Mouse (Mus musculus): ENCODE results near the gene Hdac7. TPM values are rescaled to one million over a fixed set of nuclear protein-coding genes. Genes with fewer than 3 reads are reported as not detected.
"Not testable (repeated sequence)": the region's sequence is repeated elsewhere in the genome, so short reads cannot be mapped to it uniquely, and the experiment has no call there.

Hdac7 gene
- polyA plus RNA-seq, 1 experiment from 2014 or later: 34.1 TPM

DNA sequence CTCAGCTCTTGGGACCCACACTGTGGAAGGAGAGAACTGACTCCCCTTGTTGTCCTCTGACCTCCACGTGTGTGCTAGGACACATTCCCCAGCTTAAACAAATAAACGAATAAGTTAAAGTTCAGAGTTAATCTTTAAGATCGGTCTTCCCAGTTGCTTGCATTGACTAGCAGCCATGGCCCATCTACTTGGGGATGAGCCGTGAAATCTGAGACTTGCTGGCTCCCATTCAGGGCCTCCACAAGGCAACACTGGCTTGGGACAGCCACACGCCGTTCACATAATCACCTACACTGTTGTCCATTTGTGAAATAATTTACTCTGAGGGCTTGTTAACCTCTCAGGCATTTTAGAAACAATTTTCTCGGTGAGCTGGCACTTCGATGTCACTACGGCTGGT, 29.4 kb upstream of the Hdac7 start:
- no peaks in the 10 kb centered on the region for H3K27me3 ChIP-seq (ENCODE audit: control insufficient read depth, insufficient read depth, low read length)
- WGBS: 34% methylated on average over 9 of the region's 9 CpGs
- H3K4me3 ChIP-seq (ENCODE audit: low read length): no peak overlapping the region
- no peak overlapping the region for H3K27ac ChIP-seq (ENCODE audit: low read depth, low read length)
- H3K36me3 ChIP-seq (ENCODE audit: control insufficient read depth, insufficient read depth, low read length): no peaks in the 10 kb centered on the region
- H3K9ac ChIP-seq (ENCODE audit: low read depth, low read length): no peak overlapping the region
- no peak overlapping the region for H3K4me2 ChIP-seq (replicated peaks; ENCODE audit: low read depth, low read length)
- 0 out of 2 replicates have a peak, but pooled peaks cover 5% of the 10 kb centered on the region for H3K4me1 ChIP-seq (ENCODE audit: control insufficient read depth, insufficient read depth, low read length)
- H3K9me3 ChIP-seq (ENCODE audit: control insufficient read depth, low read length): no peaks in the 10 kb centered on the region
- ATAC-seq (ENCODE audit: low FRiP score, low TSS enrichment): no peak

DNA sequence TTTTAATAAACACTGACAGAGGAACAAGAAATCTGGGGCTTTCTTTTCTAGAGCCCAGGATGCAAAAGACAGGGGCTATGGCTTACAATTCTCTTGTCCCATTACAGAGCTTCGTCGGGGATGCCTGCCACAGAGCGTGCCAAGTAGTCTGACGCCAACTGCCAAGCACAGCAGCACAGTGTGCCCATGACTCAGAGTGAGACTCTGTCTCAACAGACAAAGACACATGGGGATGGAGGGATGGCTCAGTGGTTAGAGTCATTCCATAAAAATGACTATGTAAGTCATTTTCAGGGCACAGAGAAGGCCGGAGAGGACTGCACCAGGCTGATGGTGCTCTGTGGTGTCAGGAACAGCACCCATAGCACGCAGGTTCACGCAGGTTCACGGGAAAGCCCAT, 27.9 kb upstream of the Hdac7 start:
- Histone ChIP-seq H3K9me3 (ENCODE audit: control insufficient read depth, low read length) (peaks cover 3% of the 10 kb centered on the region; the same call in 1 of the 2 replicates), H3K27me3 (ENCODE audit: control insufficient read depth, insufficient read depth, low read length) (no peaks in the 10 kb centered on the region), H3K4me3 (ENCODE audit: low read length) (no peak overlapping the region), H3K4me2 (replicated peaks; ENCODE audit: low read depth, low read length) (no peak overlapping the region), H3K9ac (ENCODE audit: low read depth, low read length) (no peak overlapping the region), H3K4me1 (ENCODE audit: control insufficient read depth, insufficient read depth, low read length) (0 out of 2 replicates have a peak, but pooled peaks cover 5% of the 10 kb centered on the region), H3K36me3 (ENCODE audit: control insufficient read depth, insufficient read depth, low read length) (no peaks in the 10 kb centered on the region), H3K27ac (ENCODE audit: low read depth, low read length) (no peak overlapping the region)
- no peak for ATAC-seq (ENCODE audit: low FRiP score, low TSS enrichment)
- 90% methylated on average over 8 of the region's 8 CpGs for WGBS

DNA sequence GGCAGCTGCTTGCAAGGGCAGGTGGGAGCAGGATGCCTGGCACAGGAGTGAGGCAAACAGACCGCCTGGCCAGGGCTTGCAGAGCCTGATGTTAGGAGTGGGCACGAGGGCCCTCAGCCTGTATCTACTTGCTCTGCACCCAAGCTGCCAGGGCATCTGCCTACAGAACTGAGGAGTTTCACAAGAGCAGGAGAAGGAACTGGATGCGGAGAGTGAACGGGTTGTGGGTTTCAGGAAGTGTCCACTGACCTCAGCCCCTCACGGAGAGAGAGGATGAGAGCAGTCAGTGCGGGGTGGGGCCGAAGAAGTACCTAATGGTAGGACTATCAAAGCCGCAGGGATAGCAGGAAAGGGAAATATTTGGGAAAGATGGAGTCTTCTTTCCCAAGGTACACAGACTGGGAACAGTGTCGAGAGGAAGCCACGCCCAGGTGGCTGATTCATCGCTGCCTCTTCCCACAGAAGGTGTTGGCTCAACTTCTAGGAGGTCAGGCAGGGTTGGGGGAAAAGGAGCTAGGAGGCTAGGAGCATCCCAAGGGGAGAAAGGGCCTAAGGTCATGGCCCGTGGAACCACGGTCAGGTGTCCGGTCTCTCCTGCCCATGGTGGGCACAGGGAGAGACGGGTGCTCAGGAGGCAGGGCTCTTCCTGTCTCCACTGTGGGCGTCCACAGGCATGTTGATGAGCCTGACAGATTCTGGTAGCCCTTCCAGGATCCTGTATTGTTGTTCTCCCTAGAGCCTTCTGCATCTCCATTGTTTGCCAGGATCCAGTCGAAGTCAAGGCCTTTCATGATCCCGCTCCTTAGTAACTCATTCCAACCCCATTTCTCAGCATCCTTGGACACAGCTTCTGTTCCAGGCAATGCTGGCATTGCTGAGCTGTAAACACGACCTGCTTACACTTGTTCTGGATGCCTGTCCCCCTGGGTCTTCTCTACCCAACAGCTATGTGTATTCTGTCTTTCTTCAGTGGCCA, 27.0 kb upstream of the Hdac7 start:
- H3K36me3 ChIP-seq (ENCODE audit: control insufficient read depth, insufficient read depth, low read length): no peaks in the 10 kb centered on the region
- H3K9me3 ChIP-seq (ENCODE audit: control insufficient read depth, low read length): peaks cover 4% of the 10 kb centered on the region; the same call in 1 of the 2 replicates
- ATAC-seq (ENCODE audit: low FRiP score, low TSS enrichment): no peak
- H3K9ac ChIP-seq (ENCODE audit: low read depth, low read length): no peak overlapping the region
- no peaks in the 10 kb centered on the region for H3K27me3 ChIP-seq (ENCODE audit: control insufficient read depth, insufficient read depth, low read length)
- no peak overlapping the region for H3K27ac ChIP-seq (ENCODE audit: low read depth, low read length)
- WGBS: 85% methylated on average over 19 of the region's 19 CpGs
- no peak overlapping the region for H3K4me3 ChIP-seq (ENCODE audit: low read length)
- H3K4me1 ChIP-seq (ENCODE audit: control insufficient read depth, insufficient read depth, low read length): 0 out of 2 replicates have a peak, but pooled peaks cover 5% of the 10 kb centered on the region
- no peak overlapping the region for H3K4me2 ChIP-seq (replicated peaks; ENCODE audit: low read depth, low read length)

DNA sequence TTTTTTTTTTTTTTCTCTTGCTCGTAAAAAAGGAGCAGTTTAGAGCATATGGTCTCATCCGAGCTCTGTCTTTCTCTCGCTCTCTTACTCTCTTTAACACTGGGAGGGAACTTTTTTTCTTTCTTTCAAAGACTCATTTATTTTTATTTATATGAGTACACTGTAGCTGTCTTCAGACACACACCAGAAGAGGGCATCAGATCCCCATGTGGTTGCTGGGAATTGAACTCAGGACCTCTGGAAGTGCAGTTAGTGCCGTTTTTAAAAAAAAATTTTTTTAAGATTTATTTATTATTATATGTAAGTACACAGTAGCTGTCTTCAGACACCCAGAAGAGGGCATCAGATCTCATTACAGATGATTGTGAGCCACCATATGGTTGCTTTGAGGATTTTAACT, 25.8 kb upstream of the Hdac7 start:
- not testable (repeated sequence) for H3K36me3 ChIP-seq (ENCODE audit: control insufficient read depth, insufficient read depth, low read length); H3K4me2 ChIP-seq (replicated peaks; ENCODE audit: low read depth, low read length); H3K27ac ChIP-seq (ENCODE audit: low read depth, low read length); H3K9ac ChIP-seq (ENCODE audit: low read depth, low read length); H3K27me3 ChIP-seq (ENCODE audit: control insufficient read depth, insufficient read depth, low read length); H3K4me1 ChIP-seq (ENCODE audit: control insufficient read depth, insufficient read depth, low read length); H3K4me3 ChIP-seq (ENCODE audit: low read length); H3K9me3 ChIP-seq (ENCODE audit: control insufficient read depth, low read length); ATAC-seq (ENCODE audit: low FRiP score, low TSS enrichment)
- 63% methylated on average over 4 of the region's 4 CpGs for WGBS

DNA sequence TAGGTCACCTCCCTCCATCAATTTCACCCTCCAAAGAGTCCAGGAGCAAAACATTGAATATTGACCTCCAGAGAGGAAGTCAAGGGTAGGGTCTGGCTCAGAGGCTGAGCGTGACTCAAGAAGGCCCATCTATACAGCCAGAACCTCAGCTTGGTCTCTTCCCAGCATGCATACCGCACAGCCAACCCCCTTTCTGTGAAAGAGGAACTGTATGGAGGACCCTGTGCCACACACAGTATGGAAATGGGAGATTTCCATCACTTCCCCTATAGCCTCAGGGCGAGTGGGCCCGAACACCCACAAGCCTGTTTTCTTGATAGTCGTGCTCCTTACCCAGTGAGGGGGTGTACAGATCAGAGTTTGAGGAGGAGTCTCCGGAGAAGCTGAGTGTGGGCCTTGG, 24.7 kb upstream of the Hdac7 start:
- Histone ChIP-seq H3K27me3 (ENCODE audit: control insufficient read depth, insufficient read depth, low read length) (no peaks in the 10 kb centered on the region), H3K4me2 (replicated peaks; ENCODE audit: low read depth, low read length) (no peak overlapping the region), H3K4me3 (ENCODE audit: low read length) (no peak overlapping the region), H3K4me1 (ENCODE audit: control insufficient read depth, insufficient read depth, low read length) (peaks cover 10% of the 10 kb centered on the region; the same call in 1 of the 2 replicates), H3K9me3 (ENCODE audit: control insufficient read depth, low read length) (peaks cover 8% of the 10 kb centered on the region; the same call in 1 of the 2 replicates), H3K27ac (ENCODE audit: low read depth, low read length) (no peak overlapping the region), H3K36me3 (ENCODE audit: control insufficient read depth, insufficient read depth, low read length) (no peaks in the 10 kb centered on the region), H3K9ac (ENCODE audit: low read depth, low read length) (no peak overlapping the region)
- no peak for ATAC-seq (ENCODE audit: low FRiP score, low TSS enrichment)
- WGBS: 84% methylated on average over 6 of the region's 6 CpGs

DNA sequence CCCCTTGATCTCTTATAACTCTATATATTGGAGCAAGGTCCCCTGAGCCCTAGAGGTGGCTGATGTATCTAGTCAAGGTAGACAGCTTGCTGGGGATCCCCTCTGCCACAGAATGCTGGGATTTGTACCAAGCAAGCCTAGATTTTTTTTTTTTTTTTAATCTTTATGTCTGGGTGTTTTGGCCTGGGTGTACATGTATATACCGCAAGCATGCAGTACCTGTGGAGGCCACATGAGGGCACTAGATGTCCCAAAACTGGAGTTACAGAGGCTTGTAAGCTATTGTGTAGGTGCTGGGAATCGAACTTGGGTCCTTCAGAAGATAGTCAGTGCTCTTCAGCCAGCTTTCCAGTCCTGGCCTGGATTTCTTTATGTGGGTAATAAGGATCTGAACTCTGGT, 21.7 kb upstream of the Hdac7 start:
- ATAC-seq (ENCODE audit: low FRiP score, low TSS enrichment): no peak
- Histone ChIP-seq H3K36me3 (ENCODE audit: control insufficient read depth, insufficient read depth, low read length) (no peaks in the 10 kb centered on the region), H3K4me3 (ENCODE audit: low read length) (no peak overlapping the region), H3K9ac (ENCODE audit: low read depth, low read length) (no peak overlapping the region), H3K27ac (ENCODE audit: low read depth, low read length) (no peak overlapping the region), H3K4me2 (replicated peaks; ENCODE audit: low read depth, low read length) (no peak overlapping the region), H3K9me3 (ENCODE audit: control insufficient read depth, low read length) (peaks cover 8% of the 10 kb centered on the region; the same call in 1 of the 2 replicates), H3K27me3 (ENCODE audit: control insufficient read depth, insufficient read depth, low read length) (no peaks in the 10 kb centered on the region), H3K4me1 (ENCODE audit: control insufficient read depth, insufficient read depth, low read length) (peaks cover 5% of the 10 kb centered on the region; the same call in 1 of the 2 replicates)
- 91% methylated on average over 2 of the region's 2 CpGs for WGBS

DNA sequence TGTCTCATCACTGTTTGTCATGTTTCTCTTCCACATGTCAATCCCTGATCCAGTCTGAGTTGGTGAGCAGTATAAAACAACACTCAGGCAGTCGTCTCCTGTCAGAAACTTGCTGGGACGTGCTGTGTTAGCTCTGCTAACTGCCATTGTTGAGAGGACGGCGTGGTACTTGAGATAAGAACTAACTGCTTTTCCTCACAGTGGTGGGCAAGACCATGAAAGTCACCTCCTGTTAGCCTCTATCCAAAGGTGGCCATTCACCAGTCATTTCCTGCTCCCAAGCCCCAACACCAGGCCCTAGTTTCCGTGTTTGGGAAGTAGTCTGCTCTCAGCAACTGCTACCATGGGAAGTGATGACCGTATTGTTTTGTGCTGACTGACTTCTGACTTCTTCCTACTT, 20.9 kb upstream of the Hdac7 start:
- Histone ChIP-seq H3K4me2 (replicated peaks; ENCODE audit: low read depth, low read length) (no peak overlapping the region), H3K36me3 (ENCODE audit: control insufficient read depth, insufficient read depth, low read length) (no peaks in the 10 kb centered on the region), H3K9ac (ENCODE audit: low read depth, low read length) (no peak overlapping the region), H3K9me3 (ENCODE audit: control insufficient read depth, low read length) (peaks cover 8% of the 10 kb centered on the region; the same call in 1 of the 2 replicates), H3K4me3 (ENCODE audit: low read length) (no peak overlapping the region), H3K27ac (ENCODE audit: low read depth, low read length) (no peak overlapping the region), H3K4me1 (ENCODE audit: control insufficient read depth, insufficient read depth, low read length) (peaks cover 5% of the 10 kb centered on the region; the same call in 1 of the 2 replicates), H3K27me3 (ENCODE audit: control insufficient read depth, insufficient read depth, low read length) (no peaks in the 10 kb centered on the region)
- 61% methylated on average over 6 of the region's 6 CpGs for WGBS
- no peak for ATAC-seq (ENCODE audit: low FRiP score, low TSS enrichment)

DNA sequence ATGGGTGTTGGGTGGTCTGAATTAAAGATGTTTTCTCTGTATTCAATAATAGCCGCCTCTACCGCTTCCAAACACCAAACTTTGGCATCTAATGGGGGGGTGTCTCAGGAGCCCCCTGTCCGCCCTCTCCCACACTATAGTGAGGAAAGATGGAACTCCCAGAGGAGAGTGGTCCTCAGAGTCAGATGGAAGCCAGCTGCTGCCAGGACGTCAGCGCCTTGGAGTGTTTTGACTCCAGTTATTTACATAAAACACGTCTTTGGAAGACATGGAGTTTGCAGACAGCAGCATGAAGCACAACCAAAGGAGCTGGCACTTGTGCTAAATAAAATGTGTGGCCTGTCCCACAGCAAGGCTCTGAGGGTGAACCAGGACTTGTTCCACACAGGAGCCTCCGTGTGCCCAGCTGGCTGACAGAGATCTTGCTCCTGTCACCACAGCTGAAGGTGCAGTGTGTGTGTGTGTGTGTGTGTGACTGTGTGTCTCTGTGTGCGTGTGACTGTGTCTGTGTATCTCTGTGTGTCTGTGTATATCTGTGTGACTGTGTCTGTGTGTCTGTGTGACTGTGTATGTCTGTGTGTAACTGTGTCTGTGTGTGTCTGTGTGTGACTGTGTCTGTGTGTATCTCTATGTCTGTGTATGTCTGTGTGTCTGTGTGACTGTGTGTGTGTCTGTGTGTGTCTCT, 20.2 kb upstream of the Hdac7 start:
- ATAC-seq (ENCODE audit: low FRiP score, low TSS enrichment): no peak
- H3K9ac ChIP-seq (ENCODE audit: low read depth, low read length): no peak overlapping the region
- no peak overlapping the region for H3K4me3 ChIP-seq (ENCODE audit: low read length)
- peaks cover 8% of the 10 kb centered on the region; the same call in 1 of the 2 replicates for H3K9me3 ChIP-seq (ENCODE audit: control insufficient read depth, low read length)
- 48% methylated on average over 8 of the region's 8 CpGs for WGBS
- H3K36me3 ChIP-seq (ENCODE audit: control insufficient read depth, insufficient read depth, low read length): no peaks in the 10 kb centered on the region
- no peaks in the 10 kb centered on the region for H3K27me3 ChIP-seq (ENCODE audit: control insufficient read depth, insufficient read depth, low read length)
- peaks cover 5% of the 10 kb centered on the region; the same call in 1 of the 2 replicates for H3K4me1 ChIP-seq (ENCODE audit: control insufficient read depth, insufficient read depth, low read length)
- H3K27ac ChIP-seq (ENCODE audit: low read depth, low read length): no peak overlapping the region
- no peak overlapping the region for H3K4me2 ChIP-seq (replicated peaks; ENCODE audit: low read depth, low read length)

Measured in kidney, embryonic 14.5 days (tissue).